Mouse (Mus musculus): ENCODE results near the gene Dll4. TPM values are rescaled to one million over a fixed set of nuclear protein-coding genes. Genes with fewer than 3 reads are reported as not detected.

The Dll4 gene
- polyA plus RNA-seq (2016; fragmentation: Nextera tagmentation; extraction: Ambion mirVana): 6.5 and 6.8 TPM in 2 replicates

DNA sequence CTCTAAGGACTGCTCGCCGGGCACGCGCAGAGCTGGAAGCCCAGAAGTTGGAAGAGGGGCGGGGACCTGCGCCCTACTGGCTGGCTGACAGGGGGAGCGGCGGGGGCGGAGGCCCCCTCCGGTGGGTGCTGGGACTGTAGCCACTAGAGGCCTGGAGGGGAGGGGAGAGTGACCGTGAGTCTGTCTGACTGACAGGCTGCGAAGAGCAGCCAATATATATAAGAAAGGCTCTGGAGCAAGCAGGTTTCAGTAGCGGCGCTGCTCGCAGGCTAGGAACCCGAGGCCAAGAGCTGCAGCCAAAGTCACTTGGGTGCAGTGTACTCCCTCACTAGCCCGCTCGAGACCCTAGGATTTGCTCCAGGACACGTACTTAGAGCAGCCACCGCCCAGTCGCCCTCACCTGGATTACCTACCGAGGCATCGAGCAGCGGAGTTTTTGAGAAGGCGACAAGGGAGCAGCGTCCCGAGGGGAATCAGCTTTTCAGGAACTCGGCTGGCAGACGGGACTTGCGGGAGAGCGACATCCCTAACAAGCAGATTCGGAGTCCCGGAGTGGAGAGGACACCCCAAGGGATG lies at the start of gene Dll4:
Dll4 (plus strand) TSS at position 217 of the 576 bp plus-strand sequence.
- H3K4me3 ChIP-seq: peak within 1 kb of the TSS; percentile 57
- H3K4me2 ChIP-seq: peak within 1 kb of the TSS; percentile 85
- no peaks in the 10 kb centered on the region for H3K9me3 ChIP-seq (replicated peaks)
- peaks cover 66% of the 10 kb centered on the region for H3K4me1 ChIP-seq (replicated peaks)
- 1% methylated on average over 33 of the region's 33 CpGs for WGBS
- ATAC-seq (ENCODE audit: insufficient number of reproducible peaks, low FRiP score): peak; percentile 80
- peaks cover 98% of the 10 kb centered on the region for H3K27me3 ChIP-seq (replicated peaks)
- H3K27ac ChIP-seq (ENCODE audit: poor library complexity, severe bottlenecking): peak within 1 kb of the TSS; percentile 53
- H3K36me3 ChIP-seq: 0 out of 2 replicates have a peak, but pooled peaks cover 2% of the 10 kb centered on the region
- H3K9ac ChIP-seq: peak within 1 kb of the TSS; percentile 78

- Histone ChIP-seq H3K36me3 (no peaks in the 10 kb centered on the region), H3K4me2 (no peak overlapping the region), H3K27ac (ENCODE audit: poor library complexity, severe bottlenecking) (no peak overlapping the region), H3K4me3 (no peak overlapping the region), H3K4me1 (replicated peaks) (no peaks in the 10 kb centered on the region), H3K27me3 (replicated peaks) (no peaks in the 10 kb centered on the region), H3K9me3 (replicated peaks) (no peaks in the 10 kb centered on the region), H3K9ac (no peak overlapping the region)
- WGBS: 66% methylated on average over 7 of the region's 7 CpGs
- no peak for ATAC-seq (ENCODE audit: insufficient number of reproducible peaks, low FRiP score)
Measured at GRCm38 (mm10) chr2:119276926-119277325, 48.7 kb upstream of the Dll4 start.

DNA sequence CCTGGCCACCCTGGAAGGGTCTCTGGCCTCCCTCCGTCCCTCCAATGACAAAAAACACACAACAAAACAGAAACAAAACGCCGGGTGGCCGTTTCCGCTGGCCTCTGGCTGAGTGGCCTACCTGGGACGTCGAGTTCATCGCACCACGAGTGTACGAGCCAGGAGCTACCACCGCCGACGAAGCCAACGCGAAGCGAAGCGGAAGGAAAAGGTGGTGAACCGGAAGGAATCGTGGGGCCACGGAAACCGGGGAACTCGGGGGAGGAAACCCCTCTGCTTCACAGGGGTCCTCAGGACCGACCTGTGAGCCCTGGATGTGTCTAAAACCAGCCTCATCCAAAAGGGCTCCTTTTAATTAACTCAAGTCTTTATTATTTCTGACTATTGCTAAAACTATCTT lies 47.8 kb upstream of the Dll4 start:
- Histone ChIP-seq H3K4me3 (no peak overlapping the region), H3K4me1 (replicated peaks) (no peaks in the 10 kb centered on the region), H3K4me2 (no peak overlapping the region), H3K27ac (ENCODE audit: poor library complexity, severe bottlenecking) (no peak overlapping the region), H3K9ac (no peak overlapping the region), H3K36me3 (no peaks in the 10 kb centered on the region), H3K9me3 (replicated peaks) (no peaks in the 10 kb centered on the region), H3K27me3 (replicated peaks) (no peaks in the 10 kb centered on the region)
- WGBS: 88% methylated on average over 23 of the region's 23 CpGs
- no peak for ATAC-seq (ENCODE audit: insufficient number of reproducible peaks, low FRiP score)

- no peak for ATAC-seq (ENCODE audit: insufficient number of reproducible peaks, low FRiP score)
- no peaks in the 10 kb centered on the region for H3K9me3 ChIP-seq (replicated peaks)
- H3K4me1 ChIP-seq (replicated peaks): no peaks in the 10 kb centered on the region
- H3K36me3 ChIP-seq: no peaks in the 10 kb centered on the region
- 67% methylated on average over 7 of the region's 7 CpGs for WGBS
- H3K27me3 ChIP-seq (replicated peaks): no peaks in the 10 kb centered on the region
- no peak overlapping the region for H3K4me3 ChIP-seq
- H3K4me2 ChIP-seq: no peak overlapping the region
- no peak overlapping the region for H3K9ac ChIP-seq
- H3K27ac ChIP-seq (ENCODE audit: poor library complexity, severe bottlenecking): no peak overlapping the region
Measured at GRCm38 (mm10) chr2:119281899-119282565, 43.6 kb upstream of the Dll4 start.

DNA sequence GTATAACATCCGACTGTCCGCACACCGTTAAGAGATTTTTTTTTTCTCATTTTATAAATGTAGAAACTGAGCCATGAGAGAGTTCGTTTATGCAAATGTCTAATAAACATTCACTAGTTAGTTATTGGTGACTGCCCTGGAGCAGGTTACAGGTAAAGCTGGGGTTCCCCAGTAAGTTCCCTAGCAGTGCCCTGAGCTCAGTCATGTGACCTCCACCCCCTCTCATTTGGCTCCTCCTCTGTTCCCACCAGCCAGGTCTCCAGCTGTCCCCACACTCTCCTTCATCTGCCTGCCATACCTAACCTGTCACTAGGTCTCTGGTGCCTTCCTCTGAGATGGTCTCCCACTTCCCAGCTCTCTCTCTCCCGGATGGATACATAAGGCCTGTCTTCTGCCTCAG lies 38.2 kb upstream of the Dll4 start:
- H3K9ac ChIP-seq: no peak overlapping the region
- H3K36me3 ChIP-seq: peaks cover 23% of the 10 kb centered on the region
- no peak overlapping the region for H3K4me2 ChIP-seq
- no peak for ATAC-seq (ENCODE audit: insufficient number of reproducible peaks, low FRiP score)
- H3K4me3 ChIP-seq: no peak overlapping the region
- H3K27ac ChIP-seq (ENCODE audit: poor library complexity, severe bottlenecking): no peak overlapping the region
- peaks cover 10% of the 10 kb centered on the region for H3K4me1 ChIP-seq (replicated peaks)
- no peaks in the 10 kb centered on the region for H3K9me3 ChIP-seq (replicated peaks)
- H3K27me3 ChIP-seq (replicated peaks): no peaks in the 10 kb centered on the region
- WGBS: 84% methylated on average over 5 of the region's 5 CpGs

- 1% methylated on average over 31 of the region's 31 CpGs for WGBS
Measured at GRCm38 (mm10) chr2:119288270-119288882, 37.2 kb upstream of the Dll4 start, which contains the start of gene Vps18. Gene Vps18, plus strand, starts transcription at chr2:119288740.

GRCm38 (mm10) chr2:119289014-119289416 lies 36.6 kb upstream of the Dll4 start:
- peak overlapping the region; percentile 83 for H3K4me3 ChIP-seq
- ATAC-seq (ENCODE audit: insufficient number of reproducible peaks, low FRiP score): 0 out of 2 replicates have a peak, but pooled peaks have one; percentile 13
- H3K36me3 ChIP-seq: peaks cover 39% of the 10 kb centered on the region
- 2% methylated on average over 11 of the region's 11 CpGs for WGBS
- H3K4me2 ChIP-seq: peak overlapping the region; percentile 94
- H3K4me1 ChIP-seq (replicated peaks): peaks cover 10% of the 10 kb centered on the region
- H3K27ac ChIP-seq (ENCODE audit: poor library complexity, severe bottlenecking): peak overlapping the region; percentile 14; the same call in 1 of the 2 replicates
- H3K27me3 ChIP-seq (replicated peaks): no peaks in the 10 kb centered on the region
- H3K9ac ChIP-seq: peak overlapping the region; percentile 87
- H3K9me3 ChIP-seq (replicated peaks): no peaks in the 10 kb centered on the region

More at GRCm38 (mm10) chr2:119288270-119288882, 37.2 kb upstream of the Dll4 start, which contains the start of gene Vps18:
- H3K27me3 ChIP-seq (replicated peaks): no peaks in the 10 kb centered on the region
- H3K27ac ChIP-seq (ENCODE audit: poor library complexity, severe bottlenecking): peak within 1 kb of the TSS; percentile 14; the same call in 1 of the 2 replicates
- no peaks in the 10 kb centered on the region for H3K9me3 ChIP-seq (replicated peaks)
- peaks cover 33% of the 10 kb centered on the region for H3K36me3 ChIP-seq
- H3K9ac ChIP-seq: peak within 1 kb of the TSS; percentile 87
- peak within 1 kb of the TSS; percentile 94 for H3K4me2 ChIP-seq
- H3K4me1 ChIP-seq (replicated peaks): peaks cover 10% of the 10 kb centered on the region
- peak within 1 kb of the TSS; percentile 83 for H3K4me3 ChIP-seq
- peak; percentile 95 for ATAC-seq (ENCODE audit: insufficient number of reproducible peaks, low FRiP score)

DNA sequence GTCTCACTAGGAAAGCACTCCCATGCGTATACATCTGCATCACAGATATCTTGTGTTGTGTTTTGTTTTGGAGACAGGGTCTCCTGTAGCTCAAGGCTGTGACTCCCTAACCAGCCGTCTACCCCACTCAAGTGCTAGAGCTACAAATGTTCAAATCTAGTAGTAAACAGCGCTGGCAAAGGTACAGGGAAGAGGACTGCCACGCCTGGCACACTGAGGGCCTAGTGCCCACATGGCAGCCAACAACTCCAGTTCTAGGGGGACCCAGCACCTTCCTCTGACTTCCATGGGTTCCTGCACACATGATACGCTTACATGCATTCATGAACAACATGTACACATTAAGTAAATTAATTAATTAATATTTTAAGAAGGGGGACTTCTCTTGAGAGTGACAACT lies 33.3 kb upstream of the Dll4 start:
- H3K4me2 ChIP-seq: no peak overlapping the region
- peaks cover 67% of the 10 kb centered on the region for H3K36me3 ChIP-seq
- WGBS: 94% methylated on average over 5 of the region's 5 CpGs

GRCm38 (mm10) chr2:119292852-119293251 lies 32.7 kb upstream of the Dll4 start:
- Histone ChIP-seq H3K27ac (ENCODE audit: poor library complexity, severe bottlenecking) (no peak overlapping the region), H3K36me3 (peaks cover 73% of the 10 kb centered on the region), H3K9me3 (replicated peaks) (no peaks in the 10 kb centered on the region), H3K4me1 (replicated peaks) (peaks cover 10% of the 10 kb centered on the region), H3K9ac (no peak overlapping the region), H3K4me2 (no peak overlapping the region), H3K4me3 (no peak overlapping the region), H3K27me3 (replicated peaks) (no peaks in the 10 kb centered on the region)
- 92% methylated on average over 17 of the region's 17 CpGs for WGBS
- ATAC-seq (ENCODE audit: insufficient number of reproducible peaks, low FRiP score): no peak

More for the DNA sequence above, 33.3 kb upstream of the Dll4 start:
- Histone ChIP-seq H3K27ac (ENCODE audit: poor library complexity, severe bottlenecking) (no peak overlapping the region), H3K9me3 (replicated peaks) (no peaks in the 10 kb centered on the region), H3K9ac (no peak overlapping the region), H3K4me1 (replicated peaks) (peaks cover 10% of the 10 kb centered on the region), H3K4me3 (no peak overlapping the region), H3K27me3 (replicated peaks) (no peaks in the 10 kb centered on the region)
- no peak for ATAC-seq (ENCODE audit: insufficient number of reproducible peaks, low FRiP score)

DNA sequence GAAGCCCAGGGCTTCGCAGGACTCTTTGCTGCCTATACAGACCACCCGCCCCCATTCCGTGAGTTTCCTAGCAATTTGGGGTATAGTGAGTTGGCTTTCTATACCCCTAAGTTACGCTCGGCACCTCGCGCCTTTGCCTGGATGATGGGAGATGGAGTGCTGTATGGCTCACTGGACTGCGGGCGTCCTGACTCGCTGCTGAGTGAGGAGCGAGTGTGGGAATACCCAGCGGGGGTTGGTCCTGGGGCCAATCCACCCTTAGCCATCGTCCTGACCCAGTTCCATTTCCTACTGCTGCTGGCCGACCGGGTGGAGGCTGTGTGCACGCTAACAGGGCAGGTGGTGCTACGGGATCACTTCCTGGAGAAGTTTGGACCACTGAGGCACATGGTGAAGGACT lies 32.3 kb upstream of the Dll4 start:
- Histone ChIP-seq H3K27ac (ENCODE audit: poor library complexity, severe bottlenecking) (no peak overlapping the region), H3K4me2 (no peak overlapping the region), H3K27me3 (replicated peaks) (no peaks in the 10 kb centered on the region), H3K9me3 (replicated peaks) (no peaks in the 10 kb centered on the region), H3K9ac (no peak overlapping the region), H3K4me3 (no peak overlapping the region), H3K4me1 (replicated peaks) (peaks cover 10% of the 10 kb centered on the region), H3K36me3 (peaks cover 77% of the 10 kb centered on the region)
- WGBS: 91% methylated on average over 17 of the region's 17 CpGs
- no peak for ATAC-seq (ENCODE audit: insufficient number of reproducible peaks, low FRiP score)

- H3K27me3 ChIP-seq (replicated peaks): no peaks in the 10 kb centered on the region
- H3K27ac ChIP-seq (ENCODE audit: poor library complexity, severe bottlenecking): no peak overlapping the region
- H3K9ac ChIP-seq: no peak overlapping the region
- H3K4me3 ChIP-seq: no peak overlapping the region
- no peak for ATAC-seq (ENCODE audit: insufficient number of reproducible peaks, low FRiP score)
- no peaks in the 10 kb centered on the region for H3K9me3 ChIP-seq (replicated peaks)
- WGBS: 89% methylated on average over 34 of the region's 34 CpGs
- H3K4me2 ChIP-seq: no peak overlapping the region
- peaks cover 83% of the 10 kb centered on the region for H3K36me3 ChIP-seq
- peaks cover 12% of the 10 kb centered on the region for H3K4me1 ChIP-seq (replicated peaks)
Measured at GRCm38 (mm10) chr2:119293776-119294390, 31.7 kb upstream of the Dll4 start.

Data from heart, embryonic 12.5 days (tissue).